Mouse (Mus musculus): ENCODE data around the gene Rnf5. TPM values are rescaled to one million over a fixed set of nuclear protein-coding genes. Genes with fewer than 3 reads are reported as not detected.

Gene Rnf5
- polyA plus RNA-seq, 1 experiment from 2014 or later, result 180 TPM

DNA sequence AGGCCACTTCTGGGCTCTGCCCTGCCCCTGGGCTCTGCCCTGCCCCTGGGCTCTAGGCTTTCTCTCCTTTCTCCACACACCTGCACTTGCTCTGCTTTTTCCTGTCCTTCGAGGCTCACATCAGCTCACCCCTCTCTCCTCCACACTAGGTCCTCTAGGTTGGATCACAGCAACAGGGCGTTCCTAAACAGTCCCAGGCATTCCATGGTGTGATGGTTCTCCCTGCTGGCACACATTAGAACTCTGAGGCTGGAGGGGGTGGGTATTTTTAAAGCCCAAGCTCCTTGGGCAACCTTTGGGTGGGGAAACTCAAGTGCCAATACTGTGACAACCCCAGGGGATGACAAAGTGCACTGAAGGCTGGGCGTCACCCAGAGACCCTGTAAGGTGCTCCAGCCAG lies 34.0 kb upstream of the Rnf5 start:
- Histone ChIP-seq H3K9me3 (ENCODE audit: control insufficient read depth, low read length) (no peaks in the 10 kb centered on the region), H3K36me3 (ENCODE audit: control insufficient read depth, insufficient read depth, low read length) (no peaks in the 10 kb centered on the region), H3K4me1 (ENCODE audit: control insufficient read depth, insufficient read depth, low read length) (peaks cover 7% of the 10 kb centered on the region), H3K9ac (ENCODE audit: low read length) (no peak overlapping the region), H3K4me2 (no peak overlapping the region), H3K27ac (ENCODE audit: low read depth, low read length) (no peak overlapping the region), H3K27me3 (ENCODE audit: control insufficient read depth, insufficient read depth, low read length) (peaks cover under 1% of the 10 kb centered on the region; the same call in 1 of the 2 replicates), H3K4me3 (ENCODE audit: low read depth, low read length) (no peak overlapping the region)
- no peak for DNase-seq (ENCODE audit: low spot score, missing footprints)
- WGBS, result 60% methylated on average over 3 of the region's 3 CpGs
- no peak for ATAC-seq (ENCODE audit: low FRiP score)

DNA sequence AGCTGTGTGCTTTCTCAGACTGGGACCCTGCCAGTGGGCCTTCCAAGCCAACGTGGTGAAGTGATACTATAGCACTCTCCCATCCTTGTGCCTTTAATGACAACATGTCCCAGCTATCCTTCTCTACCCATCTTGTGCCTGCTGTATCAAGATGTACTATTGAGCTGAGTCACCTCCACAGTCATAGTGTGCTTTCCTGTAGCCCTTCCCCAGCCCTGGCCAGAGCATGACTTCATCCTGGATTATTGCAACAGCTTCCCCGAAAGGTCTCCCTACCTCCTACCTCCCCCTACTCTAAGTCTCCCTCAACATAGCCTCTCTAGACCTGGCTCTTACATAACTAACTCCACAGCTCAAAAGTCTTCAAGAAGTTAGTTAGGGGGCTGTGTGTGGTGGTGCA lies 32.2 kb upstream of the Rnf5 start:
- H3K36me3 ChIP-seq (ENCODE audit: control insufficient read depth, insufficient read depth, low read length), result no peaks in the 10 kb centered on the region
- H3K27me3 ChIP-seq (ENCODE audit: control insufficient read depth, insufficient read depth, low read length), result peaks cover 16% of the 10 kb centered on the region
- DNase-seq (ENCODE audit: low spot score, missing footprints), result no peak
- 72% methylated on average over 2 of the region's 2 CpGs for WGBS
- H3K4me1 ChIP-seq (ENCODE audit: control insufficient read depth, insufficient read depth, low read length), result peaks cover 10% of the 10 kb centered on the region
- no peak overlapping the region for H3K27ac ChIP-seq (ENCODE audit: low read depth, low read length)
- H3K9ac ChIP-seq (ENCODE audit: low read length), result no peak overlapping the region
- H3K4me3 ChIP-seq (ENCODE audit: low read depth, low read length), result no peak overlapping the region
- no peak overlapping the region for H3K4me2 ChIP-seq
- no peaks in the 10 kb centered on the region for H3K9me3 ChIP-seq (ENCODE audit: control insufficient read depth, low read length)
- no peak for ATAC-seq (ENCODE audit: low FRiP score)

DNA sequence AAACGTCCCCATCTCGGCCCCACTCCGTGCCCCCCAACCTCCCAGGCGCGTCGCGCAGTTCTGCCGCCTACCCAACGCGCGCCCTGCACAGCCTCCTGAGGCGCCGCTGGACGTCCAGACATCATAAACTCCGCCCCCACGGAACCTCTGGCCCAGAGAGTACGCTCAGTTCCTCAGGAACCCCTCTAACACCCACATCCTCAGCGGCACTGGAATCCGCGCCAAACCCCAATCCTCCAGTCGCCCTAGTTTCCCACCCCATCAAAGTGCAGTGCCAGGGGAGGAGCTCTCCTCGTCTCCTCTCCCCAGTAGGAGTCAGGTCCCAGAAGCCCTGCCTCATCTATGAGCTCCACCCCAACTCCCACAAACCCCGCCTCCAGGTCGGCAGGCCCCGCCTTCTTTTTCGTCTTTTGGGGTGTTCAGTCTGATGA lies 28.8 kb upstream of the Rnf5 start:
- Histone ChIP-seq H3K9me3 (ENCODE audit: control insufficient read depth, low read length) (no peaks in the 10 kb centered on the region), H3K36me3 (ENCODE audit: control insufficient read depth, insufficient read depth, low read length) (no peaks in the 10 kb centered on the region), H3K27ac (ENCODE audit: low read depth, low read length) (no peak overlapping the region), H3K9ac (ENCODE audit: low read length) (peak overlapping the region; percentile 44), H3K4me2 (peak overlapping the region; percentile 56), H3K4me3 (ENCODE audit: low read depth, low read length) (peak overlapping the region; percentile 29), H3K4me1 (ENCODE audit: control insufficient read depth, insufficient read depth, low read length) (peaks cover 39% of the 10 kb centered on the region), H3K27me3 (ENCODE audit: control insufficient read depth, insufficient read depth, low read length) (peaks cover 26% of the 10 kb centered on the region)
- ATAC-seq (ENCODE audit: low FRiP score), result 0 out of 2 replicates have a peak, but pooled peaks have one; percentile 15
- DNase-seq (ENCODE audit: low spot score, missing footprints), result peak; percentile 95
- 1% methylated on average over 26 of the region's 26 CpGs for WGBS

DNA sequence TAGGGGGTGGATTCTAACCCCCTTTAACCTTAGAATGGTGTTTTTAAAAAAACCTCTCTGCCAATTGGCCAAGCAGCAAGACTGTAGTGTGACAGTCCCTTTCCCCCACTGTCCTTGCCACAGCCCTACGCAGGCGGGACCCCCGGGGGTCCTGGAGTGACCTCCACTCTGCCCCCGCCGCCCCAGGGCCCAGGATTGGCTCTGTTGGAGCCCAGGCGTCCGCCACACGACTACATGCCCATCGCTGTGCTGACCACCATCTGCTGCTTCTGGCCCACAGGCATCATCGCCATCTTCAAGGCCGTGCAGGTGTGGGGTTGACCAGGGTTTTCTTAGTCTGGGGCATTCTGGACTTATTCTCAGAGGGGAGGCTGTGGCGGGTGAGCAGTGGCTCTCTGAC lies 28.2 kb upstream of the Rnf5 start:
- H3K27ac ChIP-seq (ENCODE audit: low read depth, low read length), result no peak overlapping the region
- no peaks in the 10 kb centered on the region for H3K9me3 ChIP-seq (ENCODE audit: control insufficient read depth, low read length)
- 3% methylated on average over 12 of the region's 12 CpGs for WGBS
- ATAC-seq (ENCODE audit: low FRiP score) (no peak), DNase-seq (ENCODE audit: low spot score, missing footprints) (peak; percentile 86)
- peaks cover 26% of the 10 kb centered on the region for H3K27me3 ChIP-seq (ENCODE audit: control insufficient read depth, insufficient read depth, low read length)
- H3K4me1 ChIP-seq (ENCODE audit: control insufficient read depth, insufficient read depth, low read length), result peaks cover 39% of the 10 kb centered on the region
- peak overlapping the region; percentile 56 for H3K4me2 ChIP-seq
- no peak overlapping the region for H3K9ac ChIP-seq (ENCODE audit: low read length)
- H3K4me3 ChIP-seq (ENCODE audit: low read depth, low read length), result peak overlapping the region; percentile 29
- no peaks in the 10 kb centered on the region for H3K36me3 ChIP-seq (ENCODE audit: control insufficient read depth, insufficient read depth, low read length)

DNA sequence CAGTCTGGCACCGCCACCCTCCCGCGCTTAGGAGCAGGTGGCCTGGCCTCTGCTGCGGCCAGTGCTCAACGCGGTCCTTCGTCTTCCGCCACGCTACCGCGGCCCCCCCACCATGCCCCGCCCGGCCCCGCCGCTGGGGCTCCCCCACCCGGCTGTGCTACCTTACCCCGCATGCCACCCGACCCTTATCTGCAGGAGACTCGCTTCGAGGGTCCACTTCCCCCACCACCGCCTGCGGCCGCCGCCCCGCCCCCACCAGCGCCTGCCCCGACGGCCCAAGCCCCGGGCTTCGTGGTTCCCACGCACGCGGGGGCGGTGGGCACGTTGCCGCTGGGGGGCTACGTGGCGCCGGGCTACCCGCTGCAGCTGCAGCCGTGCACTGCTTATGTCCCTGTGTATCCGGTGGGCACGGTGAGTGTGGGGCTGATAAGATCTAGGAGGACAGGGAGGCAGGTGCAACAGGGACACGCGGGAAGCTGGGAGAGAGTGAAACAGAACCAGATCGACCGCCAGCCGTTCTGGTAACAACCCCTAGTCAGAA lies 27.3 kb upstream of the Rnf5 start:
- 3% methylated on average over 48 of the region's 48 CpGs for WGBS
- Histone ChIP-seq H3K4me2 (peak overlapping the region; percentile 73), H3K4me3 (ENCODE audit: low read depth, low read length) (peak overlapping the region; percentile 23), H3K9ac (ENCODE audit: low read length) (0 out of 2 replicates have a peak overlapping the region, but pooled peaks have one; percentile 36), H3K36me3 (ENCODE audit: control insufficient read depth, insufficient read depth, low read length) (no peaks in the 10 kb centered on the region), H3K9me3 (ENCODE audit: control insufficient read depth, low read length) (no peaks in the 10 kb centered on the region), H3K27me3 (ENCODE audit: control insufficient read depth, insufficient read depth, low read length) (peaks cover 26% of the 10 kb centered on the region), H3K4me1 (ENCODE audit: control insufficient read depth, insufficient read depth, low read length) (peaks cover 47% of the 10 kb centered on the region), H3K27ac (ENCODE audit: low read depth, low read length) (no peak overlapping the region)
- ATAC-seq (ENCODE audit: low FRiP score), result no peak
- DNase-seq (ENCODE audit: low spot score, missing footprints), result peak; percentile 87

DNA sequence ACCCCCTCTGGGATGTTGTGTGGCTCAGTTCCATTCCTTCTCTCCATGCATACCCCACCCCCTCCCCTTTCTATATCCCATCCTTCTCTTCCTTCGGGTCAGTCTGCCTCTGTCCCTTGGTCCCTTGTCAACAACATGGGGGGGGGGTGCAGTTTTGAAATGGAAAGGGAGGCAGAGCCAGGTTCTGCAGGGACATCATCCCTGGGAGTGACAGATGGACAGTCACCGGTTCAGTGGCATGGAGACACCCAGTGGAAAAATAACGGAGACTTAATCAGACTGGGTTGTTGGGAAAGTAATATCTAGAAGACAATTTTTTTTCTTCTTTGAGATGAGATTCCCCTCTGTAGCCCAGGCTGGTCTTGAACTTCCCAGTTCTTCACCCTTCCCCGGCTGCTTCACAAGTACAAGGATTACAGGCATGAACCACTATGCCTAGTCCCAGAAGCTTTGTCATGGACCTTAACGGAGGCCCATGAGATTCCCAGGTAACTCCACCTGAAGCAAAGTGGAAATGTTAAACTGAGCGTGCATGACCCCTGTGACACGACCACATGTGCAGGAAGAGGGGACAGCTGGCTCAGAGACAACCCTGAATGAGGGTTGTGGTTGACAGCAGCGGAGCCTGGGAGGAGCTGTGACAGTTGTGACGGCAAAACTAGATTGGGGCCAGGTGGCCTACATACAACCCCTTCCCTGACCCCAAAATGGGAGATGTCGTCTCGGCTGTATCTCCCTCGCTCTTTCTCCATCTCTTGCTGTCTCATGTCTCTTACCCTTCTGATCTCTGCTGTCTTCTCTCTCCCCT lies 26.5 kb upstream of the Rnf5 start:
- peaks cover 47% of the 10 kb centered on the region for H3K4me1 ChIP-seq (ENCODE audit: control insufficient read depth, insufficient read depth, low read length)

DNA sequence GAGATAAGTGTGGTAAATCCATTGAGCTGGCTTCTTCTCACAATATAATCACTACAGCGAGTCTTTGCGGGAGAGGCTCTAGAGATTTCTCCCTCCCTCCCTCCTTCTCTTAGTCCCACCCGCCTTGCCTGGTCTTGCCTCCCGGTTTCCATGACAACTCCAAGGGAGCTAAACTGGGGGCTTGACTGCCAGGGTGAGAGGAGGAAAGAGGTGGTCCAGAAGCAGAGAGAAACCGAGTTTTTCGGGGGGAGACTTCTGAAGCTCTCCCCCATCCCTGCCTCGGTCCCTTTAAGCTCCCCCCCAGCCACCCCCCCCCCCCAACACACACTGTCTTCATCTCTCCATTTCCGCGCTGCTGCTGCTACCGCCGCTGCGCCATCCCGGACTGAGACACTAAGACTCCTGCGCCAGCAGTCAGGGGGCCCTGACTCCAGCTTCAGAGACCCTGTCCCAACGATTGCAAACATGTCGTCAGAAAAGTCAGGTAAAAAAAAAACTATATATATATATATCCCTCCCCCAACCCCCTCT lies 25.8 kb upstream of the Rnf5 start, which contains the start of gene Prrt1:
Prrt1 (plus strand) TSS at position 313 of the 531 bp plus-strand sequence.
- Histone ChIP-seq H3K36me3 (ENCODE audit: control insufficient read depth, insufficient read depth, low read length) (no peaks in the 10 kb centered on the region), H3K9me3 (ENCODE audit: control insufficient read depth, low read length) (no peaks in the 10 kb centered on the region), H3K4me3 (ENCODE audit: low read depth, low read length) (peak within 1 kb of the TSS; percentile 23), H3K27ac (ENCODE audit: low read depth, low read length) (no peak within 1 kb of the TSS), H3K27me3 (ENCODE audit: control insufficient read depth, insufficient read depth, low read length) (peaks cover 26% of the 10 kb centered on the region), H3K4me1 (ENCODE audit: control insufficient read depth, insufficient read depth, low read length) (peaks cover 47% of the 10 kb centered on the region), H3K9ac (ENCODE audit: low read length) (peak within 1 kb of the TSS; percentile 38; the same call in 1 of the 2 replicates), H3K4me2 (peak within 1 kb of the TSS; percentile 73)
- WGBS, result under 1% methylated on average over 16 of the region's 16 CpGs
- DNase-seq (ENCODE audit: low spot score, missing footprints) (peak; percentile 89), ATAC-seq (ENCODE audit: low FRiP score) (peak; percentile 39)

More for the DNA sequence above, 26.5 kb upstream of the Rnf5 start:
- DNase-seq (ENCODE audit: low spot score, missing footprints) (peak; percentile 89), ATAC-seq (ENCODE audit: low FRiP score) (no peak)
- Histone ChIP-seq H3K4me3 (ENCODE audit: low read depth, low read length) (peak overlapping the region; percentile 23), H3K36me3 (ENCODE audit: control insufficient read depth, insufficient read depth, low read length) (no peaks in the 10 kb centered on the region), H3K27ac (ENCODE audit: low read depth, low read length) (no peak overlapping the region), H3K9ac (ENCODE audit: low read length) (peak overlapping the region; percentile 36; the same call in 1 of the 2 replicates), H3K27me3 (ENCODE audit: control insufficient read depth, insufficient read depth, low read length) (peaks cover 26% of the 10 kb centered on the region), H3K9me3 (ENCODE audit: control insufficient read depth, low read length) (no peaks in the 10 kb centered on the region), H3K4me2 (peak overlapping the region; percentile 73)
- WGBS, result 11% methylated on average over 12 of the region's 12 CpGs

DNA sequence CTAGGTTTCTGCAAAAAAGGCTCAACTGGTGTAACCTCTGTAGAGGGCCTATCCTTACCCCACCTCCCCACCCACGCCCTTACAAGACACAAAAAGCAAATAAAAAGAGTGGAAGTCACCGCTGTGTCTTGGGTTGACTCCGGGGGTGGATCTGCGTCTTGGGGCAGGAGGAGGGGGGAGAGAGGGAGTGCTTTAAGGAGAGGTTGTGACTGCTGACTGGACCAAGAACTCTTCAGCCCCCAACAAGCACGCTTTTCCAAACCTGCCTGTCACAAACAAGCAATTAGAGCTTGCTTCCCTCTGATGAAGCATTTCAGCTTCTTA lies 25.1 kb upstream of the Rnf5 start:
- Histone ChIP-seq H3K36me3 (ENCODE audit: control insufficient read depth, insufficient read depth, low read length) (no peaks in the 10 kb centered on the region), H3K27ac (ENCODE audit: low read depth, low read length) (no peak overlapping the region), H3K4me1 (ENCODE audit: control insufficient read depth, insufficient read depth, low read length) (peaks cover 47% of the 10 kb centered on the region), H3K4me3 (ENCODE audit: low read depth, low read length) (no peak overlapping the region), H3K27me3 (ENCODE audit: control insufficient read depth, insufficient read depth, low read length) (peaks cover 26% of the 10 kb centered on the region), H3K4me2 (peak overlapping the region; percentile 73), H3K9ac (ENCODE audit: low read length) (0 out of 2 replicates have a peak overlapping the region, but pooled peaks have one; percentile 10), H3K9me3 (ENCODE audit: control insufficient read depth, low read length) (no peaks in the 10 kb centered on the region)
- DNase-seq (ENCODE audit: low spot score, missing footprints) (no peak), ATAC-seq (ENCODE audit: low FRiP score) (no peak)
- WGBS, result 12% methylated on average over 5 of the region's 5 CpGs
